Mouse (Mus musculus): ENCODE measurements around the gene Cers6.

GRCm38 (mm10) chr2:68844530-68844929 lies 16.7 kb upstream of the Cers6 start:
- TF ChIP-seq CTCF (IDR thresholded peaks at IDR 0.05; ENCODE audit: insufficient read depth, low read depth, low read length), result no peak
- TF ChIP-seq POLR2A (IDR thresholded peaks at IDR 0.05; ENCODE audit: insufficient read depth, low read depth, low read length), result no peak

All from olfactory bulb, adult 2 months (tissue).